Mouse (Mus musculus) gastrocnemius, postnatal 4 days (tissue): ENCODE measurements around the gene Diaph3. TPM values are rescaled to one million over a fixed set of nuclear protein-coding genes. Genes with fewer than 3 reads are reported as not detected.
"Not testable (repeated sequence)": the region's sequence is repeated elsewhere in the genome, so short reads cannot be mapped to it uniquely, and the experiment has no call there.

Source experiments
- DNase-seq, 2 experiments: peaks; one replicate each; pipeline ENCODE4 v3.0.0; 2021 to 2022; ENCODE audit warnings: low spot score in 2 of 2, mixed read lengths in 2 of 2
- total RNA-seq, 2 experiments: library from RNA; stranded (reverse); gene quantifications; 2 replicates each; pipeline ENCODE4 v1.2.3; 2021

Gene Diaph3
- total RNA-seq, 2 experiments from 2014 or later: 12.1 to 15.3 TPM

- not testable (repeated sequence) for DNase-seq
Observed at GRCm38 (mm10) chr14:87084906-87085305, 56.1 kb downstream of the Diaph3 start.

- no peak for DNase-seq
Observed at GRCm38 (mm10) chr14:87083911-87084310, 57.1 kb downstream of the Diaph3 start.

- no peak for DNase-seq
Observed at GRCm38 (mm10) chr14:87079725-87080124, 61.3 kb downstream of the Diaph3 start.

- DNase-seq: no peak
Observed at GRCm38 (mm10) chr14:87075021-87075531, 66.0 kb downstream of the Diaph3 start.

GRCm38 (mm10) chr14:87064281-87064680 is 76.8 kb downstream of the Diaph3 start:
- no peak for DNase-seq

GRCm38 (mm10) chr14:87056169-87056568 is 84.9 kb downstream of the Diaph3 start:
- no peak for DNase-seq

- DNase-seq: no peak
Observed at GRCm38 (mm10) chr14:87051187-87051586, 89.8 kb downstream of the Diaph3 start.

- DNase-seq: no peak
Observed at GRCm38 (mm10) chr14:87044401-87044806, 96.6 kb downstream of the Diaph3 start.

GRCm38 (mm10) chr14:87020240-87020639 is 120.8 kb downstream of the Diaph3 start:
- DNase-seq: no peak

- DNase-seq: no peak
Observed at GRCm38 (mm10) chr14:87019687-87020086, 121.3 kb downstream of the Diaph3 start.

GRCm38 (mm10) chr14:86997318-86997717 is 143.7 kb downstream of the Diaph3 start:
- DNase-seq: no peak

GRCm38 (mm10) chr14:86951169-86951568 is 189.9 kb downstream of the Diaph3 start:
- DNase-seq: no peak

- DNase-seq: no peak
Observed at GRCm38 (mm10) chr14:86937953-86938352, 203.1 kb downstream of the Diaph3 start.

- DNase-seq: no peak
Observed at GRCm38 (mm10) chr14:86936424-86936823, 204.6 kb downstream of the Diaph3 start.

GRCm38 (mm10) chr14:86930763-86931162 is 210.3 kb downstream of the Diaph3 start:
- no peak for DNase-seq

- no peak for DNase-seq
Observed at GRCm38 (mm10) chr14:86926827-86927226, 214.2 kb downstream of the Diaph3 start.

GRCm38 (mm10) chr14:86898898-86899297 is 242.1 kb downstream of the Diaph3 start:
- DNase-seq: no peak

- no peak for DNase-seq
Observed at GRCm38 (mm10) chr14:86889070-86889804, 251.8 kb downstream of the Diaph3 start.

- no peak for DNase-seq
Observed at GRCm38 (mm10) chr14:86885417-86886098, 255.5 kb downstream of the Diaph3 start.

GRCm38 (mm10) chr14:86869536-86869935 is 271.5 kb downstream of the Diaph3 start:
- DNase-seq: peak in 1 of 2 experiments; percentile 14

- no peak for DNase-seq
Observed at GRCm38 (mm10) chr14:86867143-86867542, 273.9 kb downstream of the Diaph3 start.

GRCm38 (mm10) chr14:86864053-86864452 is 277.0 kb downstream of the Diaph3 start:
- no peak for DNase-seq
